Mouse (Mus musculus) kidney, adult 2 months (tissue): ENCODE results near the gene Olfr266.

Experiments
- CTCF ChIP-seq: fragments of 200-500 bp; conservative IDR thresholded peaks from 2 replicates; pipeline ENCODE4 v1.5.1; 2011; ENCODE audit warnings: low read depth, mild to moderate bottlenecking, control low read depth, low read length, moderate library complexity, mixed read lengths; ENCODE audit not compliant: insufficient read depth, insufficient read length
- POLR2A ChIP-seq: fragments of 200-500 bp; IDR thresholded peaks from one replicate; pipeline ENCODE4 v1.6.1; 2011; ENCODE audit warnings: low read depth, low read length, control low read depth

- TF ChIP-seq CTCF (no peak), POLR2A (no peak)
These were observed 17.0 kb downstream of the Olfr266 start for GRCm38 (mm10) chr3:106808972-106809695.
